Mouse (Mus musculus): ENCODE results near the gene Zfp638. TPM values are rescaled to one million over a fixed set of nuclear protein-coding genes. Genes with fewer than 3 reads are reported as not detected.

Zfp638 gene
- polyA plus RNA-seq, 1 experiment from 2014 or later: 49.0 TPM

DNA sequence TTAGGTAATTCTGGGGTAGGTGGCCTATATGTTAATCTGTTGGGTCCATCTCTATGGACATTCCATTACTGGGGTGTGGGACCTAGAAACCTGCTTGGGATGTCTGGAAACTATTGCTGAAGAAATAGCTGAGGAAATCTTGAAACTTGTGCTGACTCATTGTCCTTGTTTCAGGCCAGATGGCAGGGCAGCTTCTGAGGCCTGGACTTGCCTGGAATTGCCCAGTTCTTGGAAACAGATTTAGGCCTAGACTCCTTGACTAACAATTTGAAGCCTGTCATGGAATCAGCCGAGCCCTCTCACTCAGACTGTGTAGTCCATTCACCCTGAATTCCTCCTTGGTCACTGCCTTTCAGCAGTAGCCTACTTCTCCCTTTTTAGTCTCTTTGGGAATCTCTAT, 21.9 kb downstream of the Zfp638 start:
- DNase-seq (ENCODE audit: low spot score) (no peak), ATAC-seq (replicated peaks; ENCODE audit: low FRiP score, low read depth) (no peak)
- H3K9ac ChIP-seq (ENCODE audit: low read depth, low read length): no peak overlapping the region
- H3K4me1 ChIP-seq (replicated peaks; ENCODE audit: insufficient read depth, low read length): no peaks in the 10 kb centered on the region
- 75% methylated on average over 1 of the region's 1 CpGs for WGBS
- no peaks in the 10 kb centered on the region for H3K27me3 ChIP-seq (ENCODE audit: insufficient read depth, low read length)
- H3K4me2 ChIP-seq (ENCODE audit: low read length): no peak overlapping the region
- H3K36me3 ChIP-seq (ENCODE audit: insufficient read depth, low read length): no peaks in the 10 kb centered on the region
- TF ChIP-seq CTCF (IDR thresholded peaks at IDR 0.05; ENCODE audit: low read depth): no peak
- H3K4me3 ChIP-seq (replicated peaks; ENCODE audit: low read depth, low read length): no peak overlapping the region
- H3K27ac ChIP-seq: no peak overlapping the region
- no peaks in the 10 kb centered on the region for H3K9me3 ChIP-seq (replicated peaks; ENCODE audit: low read length)

GRCm38 (mm10) chr6:83890281-83891015, 23.5 kb downstream of the Zfp638 start:
- Histone ChIP-seq H3K9me3 (replicated peaks; ENCODE audit: low read length) (no peaks in the 10 kb centered on the region), H3K27me3 (ENCODE audit: insufficient read depth, low read length) (no peaks in the 10 kb centered on the region), H3K4me3 (replicated peaks; ENCODE audit: low read depth, low read length) (no peak overlapping the region), H3K27ac (no peak overlapping the region), H3K9ac (ENCODE audit: low read depth, low read length) (no peak overlapping the region), H3K4me1 (replicated peaks; ENCODE audit: insufficient read depth, low read length) (no peaks in the 10 kb centered on the region), H3K36me3 (ENCODE audit: insufficient read depth, low read length) (no peaks in the 10 kb centered on the region), H3K4me2 (ENCODE audit: low read length) (no peak overlapping the region)
- DNase-seq (ENCODE audit: low spot score) (no peak), ATAC-seq (replicated peaks; ENCODE audit: low FRiP score, low read depth) (no peak)
- WGBS: 56% methylated on average over 2 of the region's 2 CpGs
- TF ChIP-seq CTCF (IDR thresholded peaks at IDR 0.05; ENCODE audit: low read depth): no peak

GRCm38 (mm10) chr6:83891251-83891650, 24.3 kb downstream of the Zfp638 start:
- no peak for TF ChIP-seq CTCF (IDR thresholded peaks at IDR 0.05; ENCODE audit: low read depth)
- Histone ChIP-seq H3K4me3 (replicated peaks; ENCODE audit: low read depth, low read length) (no peak overlapping the region), H3K36me3 (ENCODE audit: insufficient read depth, low read length) (no peaks in the 10 kb centered on the region), H3K9me3 (replicated peaks; ENCODE audit: low read length) (no peaks in the 10 kb centered on the region), H3K9ac (ENCODE audit: low read depth, low read length) (no peak overlapping the region), H3K27me3 (ENCODE audit: insufficient read depth, low read length) (no peaks in the 10 kb centered on the region), H3K27ac (no peak overlapping the region), H3K4me1 (replicated peaks; ENCODE audit: insufficient read depth, low read length) (no peaks in the 10 kb centered on the region), H3K4me2 (ENCODE audit: low read length) (no peak overlapping the region)
- WGBS: 83% methylated on average over 5 of the region's 5 CpGs
- DNase-seq (ENCODE audit: low spot score): no peak
- no peak for ATAC-seq (replicated peaks; ENCODE audit: low FRiP score, low read depth)

- DNase-seq (ENCODE audit: low spot score): no peak
- H3K4me3 ChIP-seq (replicated peaks; ENCODE audit: low read depth, low read length): no peak overlapping the region
- no peak overlapping the region for H3K9ac ChIP-seq (ENCODE audit: low read depth, low read length)
- H3K27ac ChIP-seq: no peak overlapping the region
- H3K9me3 ChIP-seq (replicated peaks; ENCODE audit: low read length): no peaks in the 10 kb centered on the region
- H3K4me1 ChIP-seq (replicated peaks; ENCODE audit: insufficient read depth, low read length): no peaks in the 10 kb centered on the region
- ATAC-seq (replicated peaks; ENCODE audit: low FRiP score, low read depth): no peak
- no peak for TF ChIP-seq CTCF (IDR thresholded peaks at IDR 0.05; ENCODE audit: low read depth)
- H3K36me3 ChIP-seq (ENCODE audit: insufficient read depth, low read length): no peaks in the 10 kb centered on the region
- H3K4me2 ChIP-seq (ENCODE audit: low read length): no peak overlapping the region
- H3K27me3 ChIP-seq (ENCODE audit: insufficient read depth, low read length): no peaks in the 10 kb centered on the region
- WGBS: 85% methylated on average over 2 of the region's 2 CpGs
These were observed 24.8 kb downstream of the Zfp638 start for GRCm38 (mm10) chr6:83891687-83892086.

- 90% methylated on average over 1 of the region's 1 CpGs for WGBS
- Histone ChIP-seq H3K27ac (no peak overlapping the region), H3K9me3 (replicated peaks; ENCODE audit: low read length) (no peaks in the 10 kb centered on the region), H3K4me1 (replicated peaks; ENCODE audit: insufficient read depth, low read length) (no peaks in the 10 kb centered on the region), H3K36me3 (ENCODE audit: insufficient read depth, low read length) (no peaks in the 10 kb centered on the region), H3K4me2 (ENCODE audit: low read length) (no peak overlapping the region), H3K4me3 (replicated peaks; ENCODE audit: low read depth, low read length) (no peak overlapping the region), H3K27me3 (ENCODE audit: insufficient read depth, low read length) (no peaks in the 10 kb centered on the region), H3K9ac (ENCODE audit: low read depth, low read length) (no peak overlapping the region)
- no peak for ATAC-seq (replicated peaks; ENCODE audit: low FRiP score, low read depth)
- no peak for DNase-seq (ENCODE audit: low spot score)
- TF ChIP-seq CTCF (IDR thresholded peaks at IDR 0.05; ENCODE audit: low read depth): no peak
These were observed 26.2 kb downstream of the Zfp638 start for GRCm38 (mm10) chr6:83893086-83893485.

DNA sequence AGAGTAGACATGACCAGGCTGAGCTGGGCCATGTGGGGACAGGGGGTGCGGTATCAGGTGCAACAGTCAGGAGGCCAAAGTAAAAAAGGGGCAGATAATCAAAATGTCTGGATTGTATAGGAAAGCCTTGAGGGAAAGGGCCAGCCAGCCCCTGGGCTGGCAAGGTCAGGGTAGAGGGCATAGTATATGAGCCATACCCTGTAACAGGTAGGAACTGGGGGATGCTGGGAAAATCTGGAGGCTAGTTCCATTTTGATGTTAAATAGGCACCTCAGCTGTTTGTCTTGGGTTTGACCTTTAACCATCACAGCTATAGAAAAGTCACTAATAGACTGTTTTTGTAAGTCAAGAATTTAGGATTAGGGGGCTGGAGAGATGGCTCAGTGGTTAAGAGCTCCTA, 26.7 kb downstream of the Zfp638 start:
- no peaks in the 10 kb centered on the region for H3K4me1 ChIP-seq (replicated peaks; ENCODE audit: insufficient read depth, low read length)
- no peak for DNase-seq (ENCODE audit: low spot score)
- H3K9ac ChIP-seq (ENCODE audit: low read depth, low read length): no peak overlapping the region
- H3K27ac ChIP-seq: no peak overlapping the region
- H3K36me3 ChIP-seq (ENCODE audit: insufficient read depth, low read length): no peaks in the 10 kb centered on the region
- 96% methylated on average over 1 of the region's 1 CpGs for WGBS
- no peak overlapping the region for H3K4me3 ChIP-seq (replicated peaks; ENCODE audit: low read depth, low read length)
- no peak for TF ChIP-seq CTCF (IDR thresholded peaks at IDR 0.05; ENCODE audit: low read depth)
- H3K27me3 ChIP-seq (ENCODE audit: insufficient read depth, low read length): no peaks in the 10 kb centered on the region
- no peak overlapping the region for H3K4me2 ChIP-seq (ENCODE audit: low read length)
- H3K9me3 ChIP-seq (replicated peaks; ENCODE audit: low read length): no peaks in the 10 kb centered on the region
- ATAC-seq (replicated peaks; ENCODE audit: low FRiP score, low read depth): no peak

- ATAC-seq (replicated peaks; ENCODE audit: low FRiP score, low read depth): no peak
- no peaks in the 10 kb centered on the region for H3K27me3 ChIP-seq (ENCODE audit: insufficient read depth, low read length)
These were observed 32.2 kb downstream of the Zfp638 start for GRCm38 (mm10) chr6:83899142-83899541.

More at GRCm38 (mm10) chr6:83899142-83899541, 32.2 kb downstream of the Zfp638 start:
- H3K9me3 ChIP-seq (replicated peaks; ENCODE audit: low read length): no peaks in the 10 kb centered on the region
- no peak overlapping the region for H3K4me3 ChIP-seq (replicated peaks; ENCODE audit: low read depth, low read length)
- peak; percentile 47 for DNase-seq (ENCODE audit: low spot score)
- no peak for TF ChIP-seq CTCF (IDR thresholded peaks at IDR 0.05; ENCODE audit: low read depth)
- no peak overlapping the region for H3K4me2 ChIP-seq (ENCODE audit: low read length)
- no peaks in the 10 kb centered on the region for H3K4me1 ChIP-seq (replicated peaks; ENCODE audit: insufficient read depth, low read length)
- 34% methylated on average over 4 of the region's 4 CpGs for WGBS
- H3K36me3 ChIP-seq (ENCODE audit: insufficient read depth, low read length): no peaks in the 10 kb centered on the region
- H3K9ac ChIP-seq (ENCODE audit: low read depth, low read length): no peak overlapping the region
- H3K27ac ChIP-seq: no peak overlapping the region
